Mouse (Mus musculus) natural killer cell, adult 2 months (primary cell): ENCODE measurements around the gene Mcm7.
A peak's percentile ranks its signal among the peaks of the same experiment; 100 is the strongest.

ENCODE experiments used
- DNase-seq, 2 experiments: peaks; one replicate each; pipeline ENCODE4 v3.0.0; 2022; ENCODE audit warnings: low spot score in 2 of 2

Mcm7 gene

GRCm38 (mm10) chr5:138171695-138172491 is at the start of gene Mcm7, which contains the start of gene Ap4m1:
Mcm7 (minus strand) TSS chr5:138172422.
Ap4m1 (plus strand) TSS chr5:138172002.
- DNase-seq, result peak; percentile 94

- DNase-seq, result no peak
Measured at GRCm38 (mm10) chr5:138219864-138220263, 47.6 kb upstream of the Mcm7 start.

GRCm38 (mm10) chr5:138216632-138217031 is 44.4 kb upstream of the Mcm7 start:
- peak in 1 of 2 experiments; percentile 16 for DNase-seq

GRCm38 (mm10) chr5:138207873-138208272 is 35.7 kb upstream of the Mcm7 start:
- DNase-seq, result no peak

- DNase-seq, result no peak
Measured at GRCm38 (mm10) chr5:138207253-138207652, 35.0 kb upstream of the Mcm7 start.

GRCm38 (mm10) chr5:138202086-138202485 is 29.9 kb upstream of the Mcm7 start:
- DNase-seq, result no peak

- DNase-seq, result no peak
Measured at GRCm38 (mm10) chr5:138199576-138199975, 27.4 kb upstream of the Mcm7 start.

- no peak for DNase-seq
Measured at GRCm38 (mm10) chr5:138195463-138195862, 23.2 kb upstream of the Mcm7 start.

GRCm38 (mm10) chr5:138194755-138195345 is 22.6 kb upstream of the Mcm7 start:
- peak in 1 of 2 experiments; percentile 7 for DNase-seq

GRCm38 (mm10) chr5:138193771-138194727 is 21.8 kb upstream of the Mcm7 start, which contains the start of gene Mblac1:
Mblac1 (plus strand) TSS chr5:138194314.
- peak; percentile 62 to 75 for DNase-seq

- peak; percentile 65 to 70 for DNase-seq
Measured at GRCm38 (mm10) chr5:138187661-138188306, 15.6 kb upstream of the Mcm7 start.

- DNase-seq, result peak; percentile 83 to 86
Measured at GRCm38 (mm10) chr5:138186950-138187638, 14.9 kb upstream of the Mcm7 start, which contains the start of the genes Taf6 and Cnpy4. Taf6 (minus strand) TSS chr5:138187451. Cnpy4 (plus strand) TSS chr5:138187485.

GRCm38 (mm10) chr5:138173217-138173616 is 995 bp upstream of the Mcm7 start:
- no peak for DNase-seq

- peak; percentile 93 to 94 for DNase-seq
Measured at GRCm38 (mm10) chr5:138170936-138171561, 1.2 kb downstream of the Mcm7 start.

GRCm38 (mm10) chr5:138165594-138165993 is 6.6 kb downstream of the Mcm7 start:
- DNase-seq, result no peak

- no peak for DNase-seq
Measured at GRCm38 (mm10) chr5:138163610-138164009, 8.6 kb downstream of the Mcm7 start.

GRCm38 (mm10) chr5:138163046-138163445 is 9.2 kb downstream of the Mcm7 start:
- no peak for DNase-seq

GRCm38 (mm10) chr5:138160842-138161665 is 11.2 kb downstream of the Mcm7 start, which contains the start of gene Cops6:
Cops6 (plus strand) TSS chr5:138161071.
- peak; percentile 93 to 95 for DNase-seq

- DNase-seq, result no peak
Measured at GRCm38 (mm10) chr5:138160224-138160762, 11.9 kb downstream of the Mcm7 start.
